In genomic region chr19:24058851-24059250, GRCm38 (mm10) we compare ENCODE assay signal across 18 mouse cellular contexts. TPM values are rescaled to one million over a fixed set of nuclear protein-coding genes. Genes with fewer than 3 reads are reported as not detected.
A peak's percentile ranks its signal among the peaks of the same experiment; 100 is the strongest.
DNase-seq lines count a peak whose midpoint lies in the region; ATAC-seq and TF ChIP-seq lines count a peak whose summit lies in the region.
"Had no signal": no experiment of that assay in that cellular context is flagged by ENCODE, and none has a peak within 500 bp of the region (broad histone marks: within the 10 kb centered on the region; RNA-seq: fewer than 3 reads in every experiment).

No protein-coding gene starts in this region.

- no peaks in the 10 kb centered on the region for H3K4me1 ChIP-seq in hindbrain, postnatal 0 days (ENCODE audit: insufficient read depth, low read length)
- H3K4me1 ChIP-seq in hindbrain, embryonic 11.5 days (replicated peaks; ENCODE audit: control insufficient read depth, insufficient read depth, low read length) = no peaks in the 10 kb centered on the region
- H3K4me1 ChIP-seq: embryonic facial prominence, embryonic 12.5 days; liver, embryonic 15.5 days; midbrain, embryonic 13.5 days had no signal

- 68% methylated on average over 8 of the region's 8 CpGs for WGBS in hindbrain, postnatal 0 days
- WGBS in hindbrain, embryonic 11.5 days = 81% methylated on average over 8 of the region's 8 CpGs

- H3K4me3 ChIP-seq in hindbrain, postnatal 0 days (ENCODE audit: low read length) = no peak overlapping the region
- H3K4me3 ChIP-seq in hindbrain, embryonic 11.5 days (ENCODE audit: low read depth, low read length) = no peak overlapping the region
- H3K4me3 ChIP-seq: embryonic facial prominence, embryonic 12.5 days; liver, embryonic 15.5 days; midbrain, embryonic 13.5 days had no signal

- H3K9me3 ChIP-seq in hindbrain, postnatal 0 days (ENCODE audit: low read length) = no peaks in the 10 kb centered on the region
- H3K9me3 ChIP-seq in hindbrain, embryonic 11.5 days (ENCODE audit: control insufficient read depth, low read length) = no peaks in the 10 kb centered on the region; the same call in 1 of the 2 replicates
- H3K9me3 ChIP-seq: embryonic facial prominence, embryonic 12.5 days; liver, embryonic 15.5 days; midbrain, embryonic 13.5 days had no signal

- no peaks in the 10 kb centered on the region for H3K36me3 ChIP-seq in hindbrain, postnatal 0 days (ENCODE audit: insufficient read depth, low read length)
- no peaks in the 10 kb centered on the region for H3K36me3 ChIP-seq in hindbrain, embryonic 11.5 days (ENCODE audit: control insufficient read depth, insufficient read depth, low read length)
- H3K36me3 ChIP-seq: embryonic facial prominence, embryonic 12.5 days; liver, embryonic 15.5 days; midbrain, embryonic 13.5 days had no signal

- H3K9ac ChIP-seq in hindbrain, postnatal 0 days (replicated peaks; ENCODE audit: low read length) = no peak overlapping the region
- no peak overlapping the region for H3K9ac ChIP-seq in hindbrain, embryonic 11.5 days (ENCODE audit: low read depth, low read length)
- H3K9ac ChIP-seq: embryonic facial prominence, embryonic 12.5 days; liver, embryonic 15.5 days; midbrain, embryonic 13.5 days had no signal

- no peak for TF ChIP-seq CTCF in hindbrain, postnatal 0 days (IDR thresholded peaks at IDR 0.05; ENCODE audit: low read depth)
- TF ChIP-seq CTCF in brain, embryonic 14.5 days (IDR thresholded peaks at IDR 0.05; ENCODE audit: borderline replicate concordance, extremely low read depth, insufficient read depth, insufficient read length) = no peak

- no peak for TF ChIP-seq POLR2A in brain, embryonic 14.5 days (IDR thresholded peaks at IDR 0.05; ENCODE audit: borderline replicate concordance, extremely low read depth, insufficient read depth, insufficient read length, poor library complexity, severe bottlenecking)

- H3K27me3 ChIP-seq in hindbrain, postnatal 0 days (ENCODE audit: insufficient read depth, low read length) = no peaks in the 10 kb centered on the region
- H3K27me3 ChIP-seq in hindbrain, embryonic 11.5 days (ENCODE audit: control insufficient read depth, insufficient read depth, low read length) = no peaks in the 10 kb centered on the region
- H3K27me3 ChIP-seq: embryonic facial prominence, embryonic 12.5 days; liver, embryonic 15.5 days; midbrain, embryonic 13.5 days had no signal

- DNase-seq in cerebellum, postnatal 14 days = peak; percentile 10 to 15
- no peak for DNase-seq in cerebellum, postnatal 36 days
- DNase-seq in heart, adult 11 months = peak; percentile 68
- DNase-seq in heart, adult 18-20 months = no peak
- DNase-seq in hindbrain, postnatal 0 days (ENCODE audit: low spot score) = peak; percentile 22
- DNase-seq in hindbrain, embryonic 11.5 days (ENCODE audit: low spot score) = no peak
- DNase-seq in brain, embryonic 14.5 days (ENCODE audit: low read depth) = peak; percentile 51
- DNase-seq in natural killer cell, adult 2 months (ENCODE audit: low spot score in 2 of 2) = no peak
- DNase-seq: cerebellum, postnatal 25 days; kidney, postnatal 4 days; spleen, adult 18-20 months; thymus, adult 18-20 months had no signal

- ATAC-seq in hindbrain, postnatal 0 days = no peak
- no peak for ATAC-seq in hindbrain, embryonic 11.5 days (ENCODE audit: low FRiP score)
- ATAC-seq: inflammation-experienced regulatory T-cells, adult 6 months; midbrain, embryonic 13.5 days had no signal

- H3K27ac ChIP-seq in hindbrain, postnatal 0 days = no peak overlapping the region
- H3K27ac ChIP-seq in hindbrain, embryonic 11.5 days (ENCODE audit: low read depth, low read length) = no peak overlapping the region
- H3K27ac ChIP-seq: embryonic facial prominence, embryonic 12.5 days; liver, embryonic 15.5 days; macrophage; midbrain, embryonic 13.5 days had no signal

- no peak overlapping the region for H3K4me2 ChIP-seq in hindbrain, postnatal 0 days (ENCODE audit: low read depth, low read length)
- no peak overlapping the region for H3K4me2 ChIP-seq in hindbrain, embryonic 11.5 days (replicated peaks; ENCODE audit: low read depth, low read length)
- H3K4me2 ChIP-seq: embryonic facial prominence, embryonic 12.5 days; liver, embryonic 15.5 days; midbrain, embryonic 13.5 days had no signal

RNA-seq across cellular contexts. Expression of gene Fam189a2, which starts 28.0 kb away (rescaled TPM):
- 10 to 100 TPM; 55.3 to 60.9 TPM for total RNA-seq in heart, adult 18-20 months (2021)
- total RNA-seq in hindbrain, postnatal 0 days (2014; rRNA removed) = 12.8 and 16.9 TPM in 2 replicates
- 2.7 and 2.9 TPM in 2 replicates for polyA plus RNA-seq in hindbrain, postnatal 0 days (2015; fragmentation: Nextera tagmentation; extraction: Ambion mirVana)
- 0.77 and 1.7 TPM in 2 replicates for polyA plus RNA-seq in hindbrain, embryonic 11.5 days (2014; fragmentation: Nextera tagmentation; extraction: Ambion mirVana)
- 10.7 and 15.8 TPM in 2 replicates for polyA plus RNA-seq in brain, embryonic 14.5 days (2012; rRNA removed)
- total RNA-seq: MEL had no signal
- polyA plus RNA-seq: inflammation-experienced regulatory T-cells, adult 6 months; macrophage had no signal

Comparison
In these comparisons a context has a peak if more than half of its experiments do, and no peak if none do; other contexts are left out.
1. DNase-seq: peak in cerebellum, postnatal 14 days (2 of 2), heart, adult 11 months (single experiment), hindbrain, postnatal 0 days (single experiment) and brain, embryonic 14.5 days (single experiment); none in cerebellum, postnatal 36 days (0 of 2), heart, adult 18-20 months (0 of 2), hindbrain, embryonic 11.5 days (single experiment) and natural killer cell, adult 2 months (0 of 2).